Mouse (Mus musculus) cerebellum, adult 18-20 months (tissue): ENCODE measurements around the gene Kcns1.
A peak's percentile ranks its signal among the peaks of the same experiment; 100 is the strongest.
"Not testable (repeated sequence)": the region's sequence is repeated elsewhere in the genome, so short reads cannot be mapped to it uniquely, and the experiment has no call there.

Experiments
- DNase-seq, 2 experiments: peaks; one replicate each; pipeline ENCODE4 v3.0.0; 2021

Gene Kcns1

DNA sequence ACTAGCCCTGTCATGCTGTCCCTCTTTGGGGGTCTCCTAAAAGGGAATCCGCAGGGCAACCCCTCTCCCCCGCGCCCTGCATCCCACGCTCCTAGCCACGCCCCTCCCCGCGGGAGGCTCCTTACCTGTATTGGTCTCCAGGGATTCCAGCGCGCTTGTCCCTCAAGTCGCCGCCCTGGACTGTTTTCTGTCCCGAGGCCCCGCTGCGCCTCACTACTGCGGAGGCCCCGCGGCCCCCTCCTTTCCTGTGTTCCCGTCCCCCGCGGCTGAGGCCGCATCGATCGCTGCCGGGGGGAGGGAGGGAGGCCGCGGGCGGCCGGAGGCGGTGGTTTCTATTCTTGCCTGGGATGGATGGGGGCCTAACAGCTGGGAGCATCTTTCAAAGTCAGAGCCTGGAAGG is at the start of gene Kcns1:
Kcns1 (minus strand) TSS at position 212 of the 400 bp plus-strand sequence.
- DNase-seq = no peak

DNA sequence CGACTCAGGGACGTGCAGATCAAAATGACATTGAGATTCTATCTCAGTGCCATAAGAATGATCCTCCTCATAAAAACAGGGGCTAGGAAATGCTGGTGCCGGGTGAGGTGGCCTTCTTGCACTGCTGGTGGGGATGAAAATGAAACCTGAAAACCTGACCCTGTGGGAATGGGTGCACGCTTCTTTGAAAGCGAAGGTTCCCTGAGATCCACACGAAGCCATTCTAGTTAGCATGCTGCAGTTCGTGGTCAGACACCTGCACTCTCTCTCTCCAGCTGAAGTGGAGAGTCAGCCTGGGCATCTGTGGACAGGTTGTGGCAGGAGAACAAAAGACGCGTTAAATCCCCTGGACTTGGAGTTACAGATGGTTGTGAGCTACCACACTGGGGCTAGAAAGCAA is 48.4 kb upstream of the Kcns1 start:
- DNase-seq = no peak

DNA sequence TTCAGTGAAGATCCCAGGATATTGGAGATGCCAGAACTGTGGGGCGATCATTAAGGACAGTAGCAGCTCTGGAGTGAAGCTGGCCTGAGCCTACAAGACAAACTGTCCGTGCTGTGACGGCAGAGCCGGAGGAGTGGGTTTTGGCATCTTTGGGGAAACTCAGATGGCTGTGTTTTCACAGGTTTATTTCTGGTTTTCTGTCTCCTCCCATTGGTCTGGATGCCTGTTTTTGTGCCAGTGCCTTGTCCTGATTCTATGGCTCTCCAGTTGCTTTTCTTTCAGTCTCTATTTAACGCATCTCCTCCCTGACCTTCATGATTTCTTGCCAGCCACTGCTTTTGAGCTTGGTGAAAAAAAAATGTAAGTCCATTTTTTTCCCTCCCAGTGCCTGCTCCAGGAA is 41.8 kb upstream of the Kcns1 start:
- DNase-seq = no peak

DNA sequence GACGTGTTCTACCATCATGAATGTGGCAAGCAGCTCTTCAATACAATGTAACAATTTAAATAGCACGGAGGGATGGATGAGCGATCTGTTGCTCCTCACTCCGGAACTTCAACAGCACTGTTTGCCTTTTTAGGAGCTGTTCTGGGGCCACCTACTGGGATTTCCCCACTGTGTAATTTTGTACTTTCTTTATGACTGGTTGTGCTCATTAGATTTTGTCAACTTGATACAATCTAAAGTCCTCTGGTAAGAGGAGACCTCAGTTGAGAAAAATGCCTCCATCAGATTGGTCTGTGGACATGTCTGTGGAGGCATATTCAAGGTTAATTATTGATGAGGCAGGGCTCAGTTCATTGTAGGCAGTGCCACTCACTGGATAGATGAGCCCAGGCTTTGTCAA is 40.0 kb upstream of the Kcns1 start:
- DNase-seq = no peak

DNA sequence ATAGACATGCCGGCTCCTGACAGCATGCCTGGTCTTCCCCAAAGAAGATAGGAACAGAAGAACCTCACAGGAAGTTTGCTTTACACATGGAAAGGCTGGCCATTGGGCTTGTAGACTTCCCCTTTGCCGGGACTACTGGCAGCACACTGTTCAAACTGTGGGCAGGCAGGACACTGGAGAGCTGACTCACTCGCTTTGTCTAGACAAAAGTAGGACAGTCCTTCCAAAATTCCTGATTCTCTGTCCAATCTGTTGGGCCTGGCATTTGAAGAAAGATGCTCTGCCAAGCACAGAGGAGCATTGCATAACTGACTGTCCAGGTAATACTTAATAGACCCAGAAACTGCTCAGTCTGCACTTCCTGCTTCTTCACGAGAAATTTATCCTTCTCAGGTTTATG is 35.8 kb upstream of the Kcns1 start:
- DNase-seq = peak; percentile 75 to 83

DNA sequence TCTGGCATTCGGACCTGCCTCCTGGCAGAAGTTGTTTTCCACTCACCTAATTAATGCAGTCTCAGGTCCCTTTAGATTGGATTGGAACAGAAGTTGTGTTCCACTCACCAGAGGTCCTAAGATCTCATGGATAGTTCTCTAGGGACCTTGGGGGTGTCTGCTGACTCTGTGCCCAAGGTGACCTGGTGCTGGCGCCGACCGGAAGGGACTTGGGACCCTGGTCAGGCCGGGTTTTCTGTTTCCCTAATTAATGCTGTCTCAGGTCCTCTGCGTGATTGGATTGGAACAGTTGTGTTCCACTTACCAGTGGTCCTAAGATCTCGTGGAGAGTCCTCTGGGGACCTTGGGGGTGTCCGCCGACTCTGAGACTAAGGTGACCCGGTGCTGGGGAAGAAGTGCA is 35.1 kb upstream of the Kcns1 start:
- DNase-seq = not testable (repeated sequence)

DNA sequence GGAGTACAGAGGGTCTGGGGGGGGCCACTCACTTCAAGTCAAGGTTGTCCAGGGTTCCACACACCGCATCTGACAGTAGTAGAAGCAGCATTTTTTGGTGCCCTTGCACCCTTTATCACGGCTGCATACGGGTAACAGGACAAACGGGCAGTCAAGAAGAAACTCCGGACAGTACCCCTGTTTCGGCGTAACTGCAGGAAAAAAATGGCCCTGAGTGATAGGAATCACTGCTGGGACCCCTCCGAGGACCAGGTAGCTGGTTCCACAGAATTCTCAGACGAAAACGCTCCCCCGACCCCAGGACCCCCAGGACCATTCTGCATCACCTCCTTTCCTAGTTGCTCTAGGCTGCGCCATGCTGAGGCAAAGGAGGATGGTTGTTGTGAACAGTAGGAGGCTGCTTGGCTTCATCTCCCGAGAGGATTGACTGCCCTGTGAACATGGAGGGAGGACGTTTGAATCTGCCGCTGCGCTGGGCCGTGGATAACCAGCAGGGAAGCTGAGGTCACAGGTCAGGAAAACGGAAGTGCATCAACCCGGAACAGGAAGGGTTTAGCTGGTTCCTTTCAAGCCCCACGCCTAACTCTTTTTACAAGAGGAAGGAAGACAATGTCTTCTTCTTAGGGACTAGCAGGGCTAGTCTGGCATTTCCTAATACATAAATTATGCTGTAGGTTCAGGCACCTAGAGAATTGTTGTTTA is 28.9 kb upstream of the Kcns1 start, which contains the start of gene Wfdc15a:
Wfdc15a (minus strand) TSS at position 505 of the 702 bp plus-strand sequence.
- DNase-seq = no peak

DNA sequence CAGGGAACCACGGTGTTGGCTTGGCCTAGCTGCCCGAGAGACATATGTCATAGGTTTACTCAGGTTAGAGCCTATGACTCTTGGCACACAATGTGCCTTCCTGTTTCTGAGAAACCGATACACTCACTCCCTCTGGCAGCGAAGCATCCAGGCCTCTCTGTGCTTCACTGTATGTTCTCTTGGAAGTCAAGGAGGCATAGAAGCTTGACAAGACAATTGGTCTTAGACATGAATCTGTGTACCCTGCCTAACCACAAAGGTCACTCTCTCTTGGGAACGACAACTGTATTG is 25.7 kb upstream of the Kcns1 start:
- no peak for DNase-seq

DNA sequence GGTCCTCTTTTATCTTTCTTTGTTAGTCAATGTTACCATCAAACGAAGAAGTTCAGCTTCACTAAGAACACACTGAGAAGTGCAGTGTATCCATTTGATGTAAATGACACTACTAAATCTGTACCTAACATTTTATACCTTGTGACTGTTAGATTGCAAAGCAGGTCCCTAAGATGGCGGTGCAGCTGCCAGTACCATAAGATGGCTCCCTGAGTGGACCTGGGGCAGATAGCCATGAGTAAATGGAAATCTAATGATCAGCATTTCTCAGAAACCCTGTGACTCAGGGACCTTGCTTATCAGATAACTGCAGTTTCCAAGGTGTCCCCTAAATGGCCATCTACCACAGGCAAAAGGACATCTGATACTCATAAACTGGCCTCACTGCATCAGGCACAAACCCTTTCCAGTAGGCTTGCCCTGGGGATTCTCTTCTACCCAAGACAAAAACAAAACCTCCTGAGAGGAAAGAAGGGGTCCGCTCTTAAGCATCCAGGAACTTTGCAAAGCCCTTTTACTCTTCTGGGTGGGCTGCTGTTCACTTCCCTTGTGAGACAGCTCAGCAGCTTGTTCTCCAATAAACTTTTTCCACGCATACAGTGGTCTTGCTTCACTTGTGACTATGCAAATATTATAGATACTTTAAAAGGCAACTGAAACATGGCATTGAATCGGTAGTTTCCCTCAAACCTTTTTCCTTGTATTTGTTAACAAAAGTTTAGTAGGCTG is 25.2 kb upstream of the Kcns1 start:
- no peak for DNase-seq

DNA sequence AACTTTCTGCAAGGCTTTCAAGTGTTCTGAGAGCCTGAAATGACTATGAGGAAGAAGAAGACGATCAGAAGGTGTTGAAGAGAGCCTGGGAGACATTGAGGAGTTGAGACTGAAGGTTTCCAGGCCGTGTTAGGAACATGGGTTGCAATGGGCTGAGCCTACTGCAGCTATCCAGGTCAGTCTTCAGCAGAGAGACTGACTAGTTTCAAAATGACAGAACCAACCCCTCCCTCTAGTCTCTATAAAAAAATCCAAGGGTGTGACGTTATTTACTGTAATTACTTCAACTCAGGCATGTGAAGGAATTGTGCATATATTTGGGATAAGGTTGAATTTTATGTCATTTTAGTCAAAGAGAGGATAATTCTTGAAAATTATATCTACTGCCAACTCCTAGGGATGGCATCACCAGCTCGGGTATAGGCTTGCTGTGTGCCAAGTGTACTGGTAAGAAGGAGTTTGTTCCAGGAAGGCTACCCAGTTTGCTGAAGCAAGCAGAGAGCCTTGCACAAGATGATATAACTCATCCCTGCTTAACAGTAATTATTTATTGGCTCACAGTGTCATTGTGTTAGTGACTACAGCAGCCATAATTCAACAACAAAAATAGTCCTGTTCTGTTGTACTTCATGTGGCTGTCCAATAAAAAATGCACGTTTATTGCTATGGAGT is 24.2 kb upstream of the Kcns1 start:
- DNase-seq = no peak

DNA sequence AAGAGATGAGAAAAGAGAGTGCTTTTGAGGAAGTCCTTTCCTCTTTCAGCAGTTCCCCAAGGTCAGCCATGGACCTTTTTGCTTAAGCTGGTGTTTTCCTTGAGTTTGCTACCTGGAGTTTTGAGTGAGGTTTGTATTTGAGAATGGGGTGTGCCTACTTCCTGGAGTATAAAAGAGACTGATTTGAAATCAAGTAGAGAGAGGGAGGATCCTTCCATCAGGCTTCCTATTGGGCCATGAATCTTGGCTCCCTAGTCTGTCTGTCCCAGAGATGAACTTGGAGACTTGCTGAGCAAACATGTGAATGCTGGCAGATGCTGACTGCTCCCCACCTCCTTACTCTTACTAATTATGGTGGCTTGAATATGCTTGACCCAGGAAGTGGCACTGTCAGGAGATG is 21.4 kb upstream of the Kcns1 start:
- no peak for DNase-seq

DNA sequence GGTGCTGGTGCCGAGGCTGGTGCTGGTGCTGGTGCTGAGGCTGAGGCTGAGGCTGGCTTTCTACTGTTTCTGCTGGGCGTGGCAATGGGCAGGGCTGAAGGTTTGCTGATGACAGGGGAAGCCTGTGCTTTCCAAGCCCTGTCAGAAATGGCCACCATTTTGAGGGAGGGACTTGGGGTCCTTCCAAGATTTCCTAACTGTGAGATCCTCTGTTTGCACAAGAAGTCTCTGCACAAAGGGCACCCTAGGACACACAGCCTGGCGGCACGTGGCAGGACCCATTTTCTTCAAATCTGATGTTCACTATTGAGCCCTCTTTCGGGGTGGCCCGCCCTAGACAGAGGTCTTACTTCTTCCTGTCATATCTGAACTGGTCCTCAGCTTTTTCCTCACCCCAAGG is 19.7 kb upstream of the Kcns1 start, which contains the start of gene Wfdc12:
Wfdc12 (minus strand) TSS at position 33 of the 400 bp plus-strand sequence.
- no peak for DNase-seq

DNA sequence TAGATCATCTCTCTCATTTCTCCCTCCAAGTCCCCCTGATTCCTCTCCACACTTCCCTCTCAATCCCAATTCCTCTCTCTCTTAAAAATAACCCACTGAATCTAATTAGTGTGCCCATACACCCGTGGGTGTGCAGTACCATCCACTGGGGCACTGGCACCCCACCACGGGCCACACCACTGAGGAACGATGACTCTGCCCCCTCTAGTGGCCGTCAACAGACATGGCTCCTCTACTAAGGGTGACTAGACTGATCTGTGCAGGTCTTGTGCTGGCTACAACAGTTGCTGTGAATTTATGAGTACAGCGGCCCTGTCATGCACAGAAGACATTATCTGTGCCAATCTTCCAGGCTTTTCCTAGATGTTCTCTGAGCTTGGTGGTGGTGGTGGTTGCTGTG is 17.8 kb upstream of the Kcns1 start:
- DNase-seq = no peak

DNA sequence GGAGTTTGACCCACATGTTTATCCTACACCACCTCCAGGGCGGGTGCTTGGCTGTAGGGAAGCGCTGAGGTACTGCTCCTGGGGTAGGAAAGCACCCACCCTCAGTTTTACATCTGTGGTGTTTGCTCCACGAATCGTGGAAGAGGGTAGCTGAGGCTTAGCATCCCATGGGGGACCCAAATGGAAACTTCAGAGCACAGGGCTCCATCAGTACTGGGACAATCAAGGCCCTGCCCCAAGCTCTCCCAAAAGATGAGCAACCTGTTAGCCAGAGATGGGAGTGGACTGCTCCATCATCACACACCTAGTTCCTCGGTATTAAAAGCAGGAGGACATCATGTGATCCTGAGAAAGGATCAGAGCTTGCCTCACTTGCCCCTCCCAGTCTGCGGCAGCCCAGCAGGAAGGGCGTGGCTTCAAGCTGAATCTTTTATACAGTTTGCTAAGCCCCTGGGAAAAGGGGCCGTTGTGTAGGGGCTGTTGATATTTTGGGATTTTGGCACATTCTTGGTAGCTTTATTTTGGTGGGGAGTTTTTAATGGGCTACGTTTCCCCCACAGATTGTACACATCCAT is 13.3 kb upstream of the Kcns1 start:
- DNase-seq = no peak

DNA sequence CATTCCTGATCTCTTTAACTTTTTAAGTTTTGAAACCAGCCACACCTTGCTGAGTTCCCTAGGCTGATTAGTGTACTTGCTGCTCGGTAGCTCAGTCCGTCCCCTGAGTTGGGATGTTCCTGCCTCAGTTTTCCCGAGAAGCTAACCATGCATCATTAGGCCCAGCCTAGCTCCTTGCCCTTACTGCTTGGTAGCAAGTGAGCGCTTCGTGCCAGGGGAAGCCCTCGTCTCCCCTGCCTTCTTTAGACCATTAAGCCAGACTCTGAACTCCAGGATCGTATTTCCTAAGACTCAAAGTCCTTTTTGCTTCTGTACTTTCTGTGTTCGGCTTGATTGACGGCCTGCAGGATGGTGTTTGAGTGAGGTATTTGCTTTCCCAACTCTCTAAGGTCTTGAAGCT is 12.4 kb upstream of the Kcns1 start:
- DNase-seq = no peak

DNA sequence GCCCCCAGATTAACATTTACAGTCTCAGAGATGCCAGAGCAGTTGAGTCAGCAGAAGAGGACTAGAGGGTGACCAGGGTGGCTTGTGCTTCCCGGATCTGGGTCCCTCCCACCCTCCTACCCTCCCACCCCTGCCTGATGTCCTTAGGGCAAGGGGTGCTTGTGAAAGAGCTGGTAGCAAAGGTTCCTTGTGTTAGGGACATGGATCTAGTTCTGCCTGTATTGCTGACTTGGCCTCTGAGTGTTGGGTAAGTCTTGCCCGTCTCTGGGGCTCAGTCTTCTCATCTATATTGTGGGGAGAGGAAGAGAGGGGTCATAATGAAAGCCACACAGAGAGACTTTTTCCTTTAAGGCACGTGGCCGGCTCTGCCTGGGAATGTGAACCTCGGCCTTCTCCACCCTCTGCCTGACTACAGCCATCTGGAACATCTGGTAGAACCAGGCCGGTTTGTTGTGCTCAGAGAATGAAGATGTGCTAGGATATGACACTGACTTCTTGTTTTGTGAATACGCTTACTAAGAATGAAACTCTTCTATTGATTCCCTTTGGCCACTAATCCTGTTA is 11.9 kb upstream of the Kcns1 start, which contains the start of gene Wfdc5:
Wfdc5 (minus strand) TSS at position 51 of the 564 bp plus-strand sequence.
- no peak for DNase-seq

DNA sequence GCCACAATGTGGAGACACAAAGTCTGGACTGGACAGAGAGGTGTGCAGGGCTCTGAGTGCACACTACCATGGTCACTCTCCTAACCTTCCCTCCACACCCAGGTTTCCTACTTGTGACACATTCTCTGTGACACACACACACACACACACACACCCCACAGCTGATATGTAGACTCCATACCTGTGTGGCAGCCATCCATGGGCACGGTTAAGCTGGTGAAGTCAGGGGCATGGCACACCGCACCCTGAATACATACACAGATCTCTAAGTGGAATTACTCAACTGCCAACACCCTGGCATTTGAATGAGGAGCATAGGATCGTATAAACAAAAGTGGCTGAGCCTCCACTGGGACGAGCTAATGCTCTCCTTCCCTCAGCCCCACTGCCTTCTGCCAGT is 9.9 kb upstream of the Kcns1 start:
- DNase-seq = no peak

DNA sequence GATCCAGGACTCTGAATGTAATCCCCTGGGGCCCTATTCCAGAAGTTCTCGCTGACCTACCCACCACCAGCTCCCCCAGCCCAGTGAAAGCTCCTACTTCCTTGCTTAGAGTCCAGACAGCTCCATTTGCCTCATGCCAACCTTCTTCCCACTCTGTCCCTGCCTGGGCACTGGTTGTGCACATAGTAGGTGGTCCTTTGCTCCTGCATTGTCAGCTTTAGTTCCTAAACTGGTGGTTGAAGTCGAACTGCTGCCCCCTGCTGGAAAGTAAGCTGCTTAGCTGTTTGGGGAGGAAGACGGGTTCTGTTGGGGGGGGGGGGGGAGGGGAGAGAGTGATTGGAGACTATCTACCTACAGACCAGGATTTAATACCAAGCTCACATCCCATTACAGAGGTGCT is 9.2 kb upstream of the Kcns1 start:
- DNase-seq = peak; percentile 24 to 27

DNA sequence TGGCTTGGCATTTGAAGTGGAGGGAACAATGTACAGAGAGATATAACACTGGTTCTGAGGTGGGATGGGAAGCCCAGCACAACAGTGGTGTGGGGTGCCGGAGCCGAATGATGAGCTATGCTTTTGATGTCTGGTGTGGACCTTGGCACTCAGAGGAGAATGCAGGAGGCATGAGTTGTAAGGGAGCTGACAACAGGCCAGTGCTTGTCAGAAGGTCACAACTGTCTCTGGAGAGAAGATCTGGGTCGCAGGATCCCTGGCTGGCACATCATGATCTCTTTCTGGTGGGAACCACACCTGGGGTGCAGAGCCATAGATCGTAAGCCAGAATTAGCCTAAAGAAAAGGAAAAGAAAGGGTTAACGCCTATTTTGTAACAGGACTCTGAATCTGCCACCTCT is 6.9 kb upstream of the Kcns1 start:
- DNase-seq = no peak

DNA sequence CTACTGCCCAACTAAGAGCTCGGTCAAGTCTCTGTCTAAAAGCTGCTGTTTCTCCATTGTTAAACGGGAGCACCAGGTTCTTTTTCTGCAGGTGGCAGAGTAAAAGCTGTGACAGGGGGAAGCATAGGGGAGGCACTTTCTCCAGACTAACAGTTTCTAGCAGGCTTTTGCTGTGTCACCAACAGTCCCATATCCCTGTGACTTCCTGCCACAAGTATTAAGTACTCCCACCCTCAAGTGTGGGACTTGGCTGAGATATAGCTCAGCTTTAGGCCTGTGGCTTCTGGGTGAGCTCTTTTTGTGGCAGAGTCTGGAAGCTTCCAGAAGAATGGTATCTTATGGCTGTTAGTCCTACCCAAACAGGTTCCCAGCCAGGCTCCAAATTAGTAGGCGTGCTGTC is 4.9 kb upstream of the Kcns1 start:
- DNase-seq = no peak

DNA sequence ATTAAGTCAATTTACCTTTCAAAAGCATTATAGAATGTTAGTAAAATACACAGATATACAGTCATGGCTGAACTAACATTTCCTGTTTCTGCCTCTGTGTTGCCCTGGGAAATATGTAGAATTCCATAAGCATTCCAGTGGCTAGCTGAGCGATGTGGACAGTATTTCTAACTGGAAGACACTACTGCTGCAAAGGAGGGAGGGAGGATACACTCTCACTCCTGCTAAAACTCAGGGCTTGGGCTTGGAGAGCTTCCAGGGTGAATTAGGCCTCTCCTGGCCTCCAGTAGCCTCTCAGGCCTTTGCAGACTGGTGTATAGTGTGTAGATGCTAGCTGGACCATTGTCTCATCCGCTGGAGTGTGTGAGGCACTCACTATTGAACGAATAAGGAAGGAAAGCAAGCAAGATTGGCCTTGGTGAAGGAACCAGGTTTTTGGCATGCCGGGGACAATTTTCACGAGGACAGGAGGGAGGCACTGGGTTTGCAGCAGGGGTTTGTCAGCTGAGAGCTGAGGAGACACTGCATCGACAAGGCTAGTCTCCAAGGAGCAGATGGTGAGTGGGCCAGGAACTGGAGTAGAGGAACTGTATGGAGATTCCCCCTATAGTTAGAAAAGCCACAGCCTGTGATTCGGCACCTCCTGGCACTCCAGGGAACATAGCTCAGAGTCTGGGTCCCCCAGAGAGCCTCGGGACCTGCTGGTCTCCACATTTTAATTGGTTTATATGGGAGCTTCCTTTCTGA is 3.9 kb upstream of the Kcns1 start:
- DNase-seq = peak; percentile 17 to 21

DNA sequence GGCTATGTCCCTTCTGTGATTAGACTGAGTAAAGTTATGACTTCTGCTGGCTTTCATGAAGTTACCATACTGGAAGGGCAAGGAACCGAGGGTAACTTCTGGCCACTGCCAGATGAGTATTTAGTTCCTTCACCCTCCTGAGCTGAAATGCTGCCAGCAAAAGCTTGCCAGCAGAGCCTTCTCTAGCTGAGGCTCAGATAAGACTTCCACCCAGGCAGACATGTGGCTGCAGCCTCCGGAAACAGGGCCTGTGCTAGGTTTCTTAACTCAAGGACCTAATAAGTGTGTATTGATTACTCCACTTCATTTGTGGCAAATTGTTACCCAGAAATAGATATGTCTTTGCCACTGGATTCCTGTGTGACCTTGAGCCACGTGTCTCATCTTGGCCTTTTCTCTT is 2.5 kb upstream of the Kcns1 start:
- no peak for DNase-seq

DNA sequence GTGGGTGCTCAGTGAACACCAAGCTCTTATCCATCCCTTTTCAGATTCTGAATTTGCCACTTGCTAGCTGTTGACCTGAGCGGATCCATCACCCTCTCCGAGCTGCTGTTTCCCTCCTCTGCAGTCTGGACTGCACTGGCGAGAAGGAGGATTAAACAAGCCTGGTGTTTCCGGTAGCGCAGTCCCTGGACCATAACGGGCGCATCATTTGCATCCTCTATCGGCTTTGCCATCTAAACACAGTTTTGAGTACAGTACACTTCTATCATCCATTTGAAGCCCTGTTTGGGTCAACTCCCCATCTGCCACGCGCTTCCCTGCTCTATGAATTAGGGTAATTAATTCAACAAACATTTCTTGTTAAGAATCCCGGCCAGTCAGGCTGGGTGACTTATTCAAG is 587 bp downstream of the Kcns1 start:
- DNase-seq = no peak
